Mouse (Mus musculus): ENCODE measurements at regions not wholly inside any gene's neighbourhood (a gene's known extent, or its start where the extent isn't known, plus 50 kb on each side); places are given as distances from the start of the nearest gene placed in this dataset.

GRCm38 (mm10) chr3:53965142-53965541, 101.5 kb upstream of the Ufm1 start:
- DNase-seq (ENCODE audit: low spot score), result no peak

DNA sequence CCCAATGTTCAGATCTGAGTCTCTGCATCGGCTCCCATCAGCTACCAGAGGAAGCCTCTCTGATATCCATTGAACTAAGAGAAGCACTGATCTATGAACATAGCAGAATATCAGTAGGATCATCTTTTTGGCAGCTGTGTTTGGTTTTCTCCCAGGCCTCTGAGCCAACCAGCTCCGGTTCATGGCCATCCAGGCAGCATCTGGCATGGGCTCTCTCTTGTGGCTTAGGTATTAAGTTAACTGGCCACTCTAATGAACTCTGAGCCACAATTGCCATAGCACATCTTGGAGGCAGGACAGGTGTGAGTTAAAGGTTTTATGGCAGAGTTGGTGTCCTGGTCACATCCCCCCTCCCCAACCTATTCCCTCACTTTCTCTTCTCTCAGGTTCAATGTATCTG, 90.2 kb upstream of the Ufm1 start:
- DNase-seq (ENCODE audit: low spot score), result no peak

DNA sequence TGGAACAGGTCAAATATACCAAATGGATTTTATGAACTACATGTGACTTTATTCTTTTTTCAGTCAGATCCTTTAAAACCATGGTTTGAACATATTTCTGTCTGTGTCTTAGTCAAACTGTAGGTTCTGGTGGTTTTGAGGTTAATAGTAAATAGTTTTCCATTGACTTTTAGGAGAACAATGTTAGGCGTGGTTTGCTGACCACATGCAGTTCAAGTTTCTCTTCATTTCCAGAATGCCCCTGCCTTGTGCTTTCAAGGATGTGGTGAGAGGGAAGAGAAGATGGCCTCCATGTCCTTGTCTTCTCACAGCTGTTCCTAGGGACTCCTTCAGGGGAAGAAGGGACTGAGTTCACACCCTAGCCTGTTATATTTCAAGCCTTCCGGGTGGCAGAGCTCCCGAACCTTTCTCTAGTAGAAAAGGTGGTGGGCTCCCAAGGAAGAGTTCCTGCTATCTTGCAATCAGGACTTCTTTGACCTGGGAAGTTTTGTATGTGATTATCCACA, 76.1 kb upstream of the Ufm1 start:
- DNase-seq (ENCODE audit: low spot score), result no peak

- DNase-seq (ENCODE audit: low spot score), result no peak
These were observed 68.1 kb upstream of the Ufm1 start for GRCm38 (mm10) chr3:53931745-53932144.

GRCm38 (mm10) chr3:53919941-53920340, 56.3 kb upstream of the Ufm1 start:
- no peak for DNase-seq (ENCODE audit: low spot score)

DNA sequence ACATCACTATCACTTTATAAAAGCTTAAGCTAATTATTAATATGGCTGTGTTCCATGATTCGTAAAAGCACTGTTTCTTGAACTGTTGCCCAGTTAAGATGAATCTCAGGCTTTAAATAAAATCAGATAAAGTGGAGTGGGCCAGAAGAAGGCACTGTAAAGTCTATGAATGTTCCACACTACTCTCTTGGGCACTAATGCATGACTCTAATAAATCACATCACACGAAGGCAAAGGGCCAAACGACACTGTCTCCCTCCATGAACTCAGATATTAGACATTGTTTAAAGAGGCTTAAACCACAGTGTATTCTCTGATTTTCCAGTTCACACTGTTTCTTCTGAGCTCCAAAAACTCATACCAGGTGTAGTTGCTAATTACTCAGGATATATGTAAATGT, 55.9 kb upstream of the Ufm1 start:
- DNase-seq (ENCODE audit: low spot score), result no peak

DNA sequence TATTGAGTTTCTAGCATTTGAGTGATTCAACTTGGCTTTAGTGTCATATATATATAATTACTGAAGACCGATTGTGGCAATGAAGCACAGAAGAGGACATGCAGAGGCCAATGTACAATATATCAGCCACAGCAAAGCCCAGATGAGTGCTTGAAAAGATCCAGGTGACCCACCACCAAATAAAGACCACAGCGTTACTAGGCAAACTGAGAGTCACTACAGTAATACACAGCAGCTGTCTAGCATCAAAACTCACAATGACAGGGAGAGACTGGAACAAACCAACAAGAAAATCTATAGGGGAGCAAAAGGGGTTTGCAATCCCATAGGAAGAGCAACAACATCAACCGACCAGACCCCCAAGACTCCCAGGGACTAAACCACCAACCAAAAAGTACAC, 54.3 kb upstream of the Ufm1 start:
- DNase-seq (ENCODE audit: low spot score), result no peak

DNA sequence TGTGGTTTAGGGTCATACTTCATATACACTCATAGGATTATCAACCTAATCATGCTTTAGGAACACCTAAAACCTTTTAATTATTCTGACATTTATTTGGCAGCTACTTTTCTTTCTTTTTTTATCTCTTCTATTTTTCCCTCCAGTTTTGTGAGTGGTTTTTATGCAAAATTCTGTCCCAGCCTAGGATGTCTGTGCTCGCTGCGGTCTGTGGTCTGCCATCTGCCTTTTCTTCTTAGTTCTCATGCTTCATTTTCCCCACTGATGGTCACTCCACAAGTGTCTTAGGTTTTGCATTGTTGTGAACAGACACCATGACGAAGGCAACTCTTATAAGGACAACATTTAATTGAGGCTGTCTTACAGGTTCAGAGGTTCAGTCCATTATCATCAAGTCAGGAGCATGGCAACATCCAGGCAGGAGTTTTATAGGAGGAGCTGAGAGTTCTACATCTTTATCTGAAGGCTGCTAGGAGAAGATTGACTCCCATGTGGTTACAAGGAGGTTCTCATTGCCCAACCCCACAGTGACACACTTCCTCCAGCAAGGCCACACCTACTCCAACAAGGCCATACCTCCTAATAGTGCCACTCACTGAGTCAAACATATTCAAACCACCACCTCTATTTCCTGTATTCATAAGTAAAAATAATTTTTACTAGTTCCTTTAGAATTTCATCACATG, 50.5 kb upstream of the Ufm1 start:
- no peak for DNase-seq (ENCODE audit: low spot score)

Data from adipocyte (in vitro differentiated cells).